Mouse (Mus musculus): Measurements from ENCODE around the gene Pmm1.

GRCm38 (mm10) chr15:81904939-81905338, 55.8 kb downstream of the Pmm1 start:
- TF ChIP-seq POLR2A (IDR thresholded peaks at IDR 0.05; ENCODE audit: control insufficient read depth, low read depth, low read length) (no peak), CTCF (IDR thresholded peaks at IDR 0.05; ENCODE audit: control insufficient read depth, insufficient read depth, insufficient replicate concordance, low read depth, low read length) (no peak)

Measured in testis, adult 2 months (tissue).